Mouse (Mus musculus) small intestine, adult 2 months (tissue): ENCODE results near the gene Synj1.

ENCODE experiments used
- CTCF ChIP-seq: fragments of 200-500 bp; IDR thresholded peaks from 2 replicates; pipeline ENCODE4 v1.5.1; 2012; ENCODE audit warnings: low read depth, mild to moderate bottlenecking, control low read depth, inconsistent platforms, low read length, moderate library complexity, mixed read lengths; ENCODE audit not compliant: insufficient replicate concordance, insufficient read length; ENCODE audit errors: extremely low read depth
- POLR2A ChIP-seq: fragments of 200-500 bp; IDR thresholded peaks from 2 replicates; pipeline ENCODE4 v1.6.1; 2012; ENCODE audit warnings: low read depth, mild to moderate bottlenecking, control low read depth, inconsistent platforms, low read length, moderate library complexity

- TF ChIP-seq CTCF (no peak), POLR2A (no peak)
Observed at GRCm38 (mm10) chr16:90966241-90966640, 44.9 kb downstream of the Synj1 start.
